Mouse (Mus musculus) large intestine, adult 2 months (tissue): ENCODE measurements around the gene Lrfn4. TPM values are rescaled to one million over a fixed set of nuclear protein-coding genes. Genes with fewer than 3 reads are reported as not detected.

Experiments used
- DNase-seq: peaks from one replicate; pipeline ENCODE4 v3.0.0-alpha.2; 2012; ENCODE audit warnings: low read depth, low spot score
- WGBS: fragments of 180-500 bp; shearing (Covaris S2); methylation state at CpG from one replicate; pipeline ENCODE4 v1.1.7; 2018; 5-methylcytosine and 5-hydroxymethylcytosine counted together
- polyA plus RNA-seq: library from polyadenylated mRNA; depleted of rRNA; stranded (reverse); fragments of >200 nt; gene quantifications from 2 replicates; pipeline ENCODE4 v1.2.3, GENCODE M21; 2012; rRNA removed

Gene Lrfn4
- polyA plus RNA-seq: 13.8 and 14.3 TPM in 2 replicates

GRCm38 (mm10) chr19:4615151-4616093 is at the start of gene Lrfn4:
Gene Lrfn4, minus strand, starts transcription at chr19:4615667.
- under 1% methylated on average over 84 of the region's 87 CpGs for WGBS
- peak; percentile 52 for DNase-seq

- no peak for DNase-seq
- WGBS: 94% methylated on average over 5 of the region's 5 CpGs
These were observed 42.7 kb upstream of the Lrfn4 start for GRCm38 (mm10) chr19:4658156-4658555.

- DNase-seq: no peak
- WGBS: 77% methylated on average over 11 of the region's 11 CpGs
These were observed 31.5 kb upstream of the Lrfn4 start for GRCm38 (mm10) chr19:4646917-4647492.

- DNase-seq: no peak
- 46% methylated on average over 10 of the region's 10 CpGs for WGBS
These were observed 28.8 kb upstream of the Lrfn4 start for GRCm38 (mm10) chr19:4644271-4644670.

GRCm38 (mm10) chr19:4635986-4636385 is 20.5 kb upstream of the Lrfn4 start:
- 50% methylated on average over 4 of the region's 4 CpGs for WGBS
- no peak for DNase-seq

- 0% methylated on average over 1 of the region's 1 CpGs for WGBS
- peak; percentile 46 for DNase-seq
These were observed 13.4 kb upstream of the Lrfn4 start for GRCm38 (mm10) chr19:4628819-4629218.

- WGBS: under 1% methylated on average over 35 of the region's 35 CpGs
- no peak for DNase-seq
These were observed 10.5 kb upstream of the Lrfn4 start for GRCm38 (mm10) chr19:4625829-4626535.

GRCm38 (mm10) chr19:4625179-4625828 is 9.8 kb upstream of the Lrfn4 start, which contains the start of gene Rce1:
Gene Rce1, minus strand, starts transcription at chr19:4625641.
- peak; percentile 56 for DNase-seq
- WGBS: under 1% methylated on average over 64 of the region's 64 CpGs

GRCm38 (mm10) chr19:4624406-4625178 is 9.1 kb upstream of the Lrfn4 start:
- DNase-seq: no peak
- WGBS: 20% methylated on average over 4 of the region's 4 CpGs

- WGBS: 94% methylated on average over 12 of the region's 12 CpGs
- no peak for DNase-seq
These were observed 8.5 kb upstream of the Lrfn4 start for GRCm38 (mm10) chr19:4624006-4624405.

- DNase-seq: no peak
- WGBS: 95% methylated on average over 9 of the region's 9 CpGs
These were observed 8.0 kb upstream of the Lrfn4 start for GRCm38 (mm10) chr19:4623419-4623818.

- no peak for DNase-seq
- 88% methylated on average over 5 of the region's 5 CpGs for WGBS
These were observed 7.3 kb upstream of the Lrfn4 start for GRCm38 (mm10) chr19:4622780-4623179.

GRCm38 (mm10) chr19:4620721-4621120 is 5.3 kb upstream of the Lrfn4 start:
- 89% methylated on average over 7 of the region's 7 CpGs for WGBS
- no peak for DNase-seq

- 88% methylated on average over 10 of the region's 10 CpGs for WGBS
These were observed 4.0 kb upstream of the Lrfn4 start for GRCm38 (mm10) chr19:4619461-4619860.

GRCm38 (mm10) chr19:4618183-4618582 is 2.7 kb upstream of the Lrfn4 start:
- 39% methylated on average over 18 of the region's 18 CpGs for WGBS

More at GRCm38 (mm10) chr19:4619461-4619860, 4.0 kb upstream of the Lrfn4 start:
- DNase-seq: no peak

GRCm38 (mm10) chr19:4616546-4616945 is 1.1 kb upstream of the Lrfn4 start:
- 61% methylated on average over 4 of the region's 4 CpGs for WGBS
- no peak for DNase-seq

More at GRCm38 (mm10) chr19:4618183-4618582, 2.7 kb upstream of the Lrfn4 start:
- no peak for DNase-seq

- WGBS: 19% methylated on average over 47 of the region's 49 CpGs
- DNase-seq: no peak
These were observed 939 bp downstream of the Lrfn4 start for GRCm38 (mm10) chr19:4614305-4615150.
